Mouse (Mus musculus) lung, embryonic 16.5 days (tissue): ENCODE data around the gene Osbp. TPM values are rescaled to one million over a fixed set of nuclear protein-coding genes. Genes with fewer than 3 reads are reported as not detected.
A peak's percentile ranks its signal among the peaks of the same experiment; 100 is the strongest.

ENCODE experiments used
- ATAC-seq: fragments of 200-750 bp; cut with Nextera tagmentation; 2 replicates; pipeline ENCODE4 v1.8.0; 2017; ENCODE audit warnings: low read depth, mild to moderate bottlenecking, moderate library complexity
- H3K27ac ChIP-seq: fragments of 300-500 bp; sonication (generic); 2 replicates; pipeline ENCODE4 v1.5.1; 2014; ENCODE audit warnings: mild to moderate bottlenecking, control low read depth, low read length
- H3K27me3 ChIP-seq: fragments of 300-500 bp; sonication (generic); 2 replicates; pipeline ENCODE4 v1.6.1; 2014; ENCODE audit warnings: low read depth, low read length, mixed read lengths; ENCODE audit not compliant: control insufficient read depth, insufficient read depth
- H3K36me3 ChIP-seq: fragments of 300-500 bp; sonication (generic); 2 replicates; pipeline ENCODE4 v1.6.1; 2014; ENCODE audit warnings: low read length; ENCODE audit not compliant: control insufficient read depth, insufficient read depth
- H3K4me1 ChIP-seq: fragments of 300-500 bp; sonication (generic); replicated peaks from 2 replicates; pipeline ENCODE4 v1.6.1; 2014; ENCODE audit warnings: low read length, mixed read lengths; ENCODE audit not compliant: control insufficient read depth, insufficient read depth
- H3K4me2 ChIP-seq: fragments of 300-500 bp; sonication (generic); 2 replicates; pipeline ENCODE4 v1.6.1; 2014; ENCODE audit warnings: low read depth, low read length, control low read depth
- H3K4me3 ChIP-seq: fragments of 300-500 bp; sonication (generic); 2 replicates; pipeline ENCODE4 v1.5.1; 2014; ENCODE audit warnings: mild to moderate bottlenecking, low read length, control low read depth
- H3K9ac ChIP-seq: fragments of 300-500 bp; sonication (generic); 2 replicates; pipeline ENCODE4 v1.6.1; 2014; ENCODE audit warnings: low read length, control low read depth
- H3K9me3 ChIP-seq: fragments of 300-500 bp; sonication (generic); 2 replicates; pipeline ENCODE4 v1.6.1; 2016; ENCODE audit warnings: low read length; ENCODE audit not compliant: control insufficient read depth
- WGBS: fragments of 180-500 bp; shearing (Covaris S2); extraction: QIAGEN DNeasy Blood & Tissue Kit; methylation state at CpG from one replicate; pipeline ENCODE4 v1.1.7; 2014; 5-methylcytosine and 5-hydroxymethylcytosine counted together
- polyA plus RNA-seq: library from polyadenylated mRNA; unstranded; fragments of >200 nt; fragmentation: Nextera tagmentation; extraction: Ambion mirVana; gene quantifications from 2 replicates; pipeline ENCODE4 v1.2.1, GENCODE M21; 2015

Gene Osbp
- polyA plus RNA-seq, 1 experiment from 2014 or later: 3.1 TPM

- H3K27me3 ChIP-seq: no peaks in the 10 kb centered on the region
- no peak overlapping the region for H3K27ac ChIP-seq
- H3K9me3 ChIP-seq: no peaks in the 10 kb centered on the region
- H3K4me1 ChIP-seq: no peaks in the 10 kb centered on the region
- 73% methylated on average over 5 of the region's 5 CpGs for WGBS
- no peak for ATAC-seq
- no peak overlapping the region for H3K9ac ChIP-seq
- no peaks in the 10 kb centered on the region for H3K36me3 ChIP-seq
- no peak overlapping the region for H3K4me2 ChIP-seq
- H3K4me3 ChIP-seq: no peak overlapping the region
Measured at GRCm38 (mm10) chr19:11956636-11957035, 9.1 kb upstream of the Osbp start.

DNA sequence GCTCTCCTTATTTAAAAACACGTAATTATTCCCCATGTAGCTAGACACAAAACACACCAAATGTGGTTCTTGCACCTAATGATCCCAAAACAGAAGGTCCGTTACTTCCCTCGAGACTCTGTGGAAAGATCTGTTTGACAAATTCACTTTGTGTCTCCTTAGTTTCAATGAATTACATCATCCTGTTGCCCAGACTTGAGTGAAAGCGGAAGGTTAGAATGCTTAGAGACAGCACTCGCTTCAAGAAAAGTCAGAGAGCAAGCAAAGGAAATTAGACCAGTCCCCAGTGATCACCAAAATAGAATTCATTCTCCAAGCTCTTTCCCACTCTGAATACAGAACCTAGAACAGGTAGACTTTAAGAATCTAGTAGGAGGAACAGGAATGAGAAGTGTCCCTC lies 8.3 kb upstream of the Osbp start:
- no peak for ATAC-seq
- no peak overlapping the region for H3K4me3 ChIP-seq
- H3K4me1 ChIP-seq: no peaks in the 10 kb centered on the region
- H3K27ac ChIP-seq: no peak overlapping the region
- no peak overlapping the region for H3K9ac ChIP-seq
- H3K9me3 ChIP-seq: no peaks in the 10 kb centered on the region
- no peak overlapping the region for H3K4me2 ChIP-seq
- H3K36me3 ChIP-seq: no peaks in the 10 kb centered on the region
- no peaks in the 10 kb centered on the region for H3K27me3 ChIP-seq
- 88% methylated on average over 5 of the region's 5 CpGs for WGBS

- no peak overlapping the region for H3K4me3 ChIP-seq
- no peak overlapping the region for H3K4me2 ChIP-seq
- no peaks in the 10 kb centered on the region for H3K27me3 ChIP-seq
- H3K9ac ChIP-seq: no peak overlapping the region
- no peak overlapping the region for H3K27ac ChIP-seq
- H3K36me3 ChIP-seq: no peaks in the 10 kb centered on the region
- 78% methylated on average over 8 of the region's 8 CpGs for WGBS
- H3K4me1 ChIP-seq: no peaks in the 10 kb centered on the region
- no peaks in the 10 kb centered on the region for H3K9me3 ChIP-seq
- ATAC-seq: no peak
Measured at GRCm38 (mm10) chr19:11957846-11958245, 7.9 kb upstream of the Osbp start.

DNA sequence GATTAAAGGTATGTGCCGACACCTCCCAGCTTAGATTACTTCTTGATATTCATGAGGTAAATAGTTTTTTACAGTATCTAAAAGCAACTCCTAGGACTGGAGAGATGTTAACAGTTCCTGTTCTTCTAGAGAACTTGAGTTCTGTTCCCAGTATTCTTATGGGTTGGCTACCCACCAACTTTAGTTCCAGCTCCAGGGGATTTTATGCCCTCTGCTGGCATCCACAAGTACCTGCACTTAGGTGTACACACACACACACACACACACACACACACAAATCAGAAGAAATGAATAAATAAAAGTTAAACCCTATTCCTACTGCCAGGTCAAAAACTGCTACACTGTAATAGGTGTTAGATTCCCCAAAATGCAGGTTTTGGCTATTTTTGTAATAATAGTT lies 1.5 kb upstream of the Osbp start:
- 97% methylated on average over 1 of the region's 1 CpGs for WGBS
- peaks cover 3% of the 10 kb centered on the region; the same call in 1 of the 2 replicates for H3K9me3 ChIP-seq
- peak overlapping the region; percentile 57; the same call in 1 of the 2 replicates for H3K4me3 ChIP-seq
- no peaks in the 10 kb centered on the region for H3K27me3 ChIP-seq
- H3K27ac ChIP-seq: no peak overlapping the region
- no peaks in the 10 kb centered on the region for H3K36me3 ChIP-seq
- H3K4me1 ChIP-seq: peaks cover 11% of the 10 kb centered on the region
- ATAC-seq: no peak
- H3K9ac ChIP-seq: no peak overlapping the region
- peak overlapping the region; percentile 69 for H3K4me2 ChIP-seq

GRCm38 (mm10) chr19:11966201-11966636 lies 478 bp downstream of the Osbp start:
- H3K9me3 ChIP-seq: peaks cover 3% of the 10 kb centered on the region; the same call in 1 of the 2 replicates
- H3K4me2 ChIP-seq: peak overlapping the region; percentile 92
- H3K4me1 ChIP-seq: peaks cover 11% of the 10 kb centered on the region
- no peak for ATAC-seq
- peak overlapping the region; percentile 34 for H3K27ac ChIP-seq
- no peaks in the 10 kb centered on the region for H3K27me3 ChIP-seq
- peaks cover 8% of the 10 kb centered on the region for H3K36me3 ChIP-seq
- H3K4me3 ChIP-seq: peak overlapping the region; percentile 88
- H3K9ac ChIP-seq: peak overlapping the region; percentile 88
- WGBS: under 1% methylated on average over 18 of the region's 18 CpGs

GRCm38 (mm10) chr19:11969155-11970050 lies 3.7 kb downstream of the Osbp start:
- WGBS: 78% methylated on average over 9 of the region's 9 CpGs
- Histone ChIP-seq H3K9me3 (0 out of 2 replicates have a peak, but pooled peaks cover under 1% of the 10 kb centered on the region), H3K4me3 (no peak overlapping the region), H3K4me2 (no peak overlapping the region), H3K27ac (no peak overlapping the region), H3K4me1 (peaks cover 15% of the 10 kb centered on the region), H3K36me3 (peaks cover 22% of the 10 kb centered on the region), H3K9ac (no peak overlapping the region), H3K27me3 (no peaks in the 10 kb centered on the region)
- ATAC-seq: no peak

DNA sequence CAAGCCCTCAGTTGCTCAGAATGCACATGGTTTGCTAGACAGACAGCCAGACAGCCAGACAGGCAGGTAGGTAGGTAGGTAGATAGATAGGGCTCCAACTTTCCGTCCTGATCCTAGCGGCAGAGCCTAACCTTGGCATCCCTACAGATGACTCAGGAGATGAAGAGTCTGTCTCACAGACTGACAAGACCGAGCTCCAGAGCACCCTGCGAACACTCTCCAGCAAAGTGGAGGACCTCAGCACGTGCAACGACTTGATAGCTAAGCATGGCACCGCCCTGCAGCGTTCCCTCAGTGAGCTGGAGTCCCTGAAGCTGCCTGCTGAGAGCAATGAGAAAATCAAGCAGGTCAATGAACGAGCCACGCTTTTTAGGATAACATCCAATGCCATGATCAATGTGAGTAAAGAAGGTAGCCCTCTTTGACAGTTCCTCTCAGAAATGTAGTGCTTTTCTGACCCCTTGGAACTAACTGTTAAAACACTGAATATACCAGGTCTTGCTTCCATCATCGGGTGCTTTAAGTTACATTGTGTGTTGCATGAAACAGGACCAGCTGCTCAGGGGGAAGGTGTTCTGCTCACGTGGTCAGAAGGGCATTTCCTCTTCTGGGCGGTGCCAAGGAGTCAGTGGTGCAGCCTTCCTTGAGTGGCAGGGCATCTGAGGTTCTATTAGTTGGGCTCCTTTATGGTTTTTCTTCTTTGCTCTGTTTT lies 7.9 kb downstream of the Osbp start:
- Histone ChIP-seq H3K4me3 (no peak overlapping the region), H3K27ac (peak overlapping the region; percentile 28), H3K9me3 (no peaks in the 10 kb centered on the region), H3K36me3 (peaks cover 47% of the 10 kb centered on the region), H3K4me2 (no peak overlapping the region), H3K4me1 (peaks cover 6% of the 10 kb centered on the region), H3K27me3 (no peaks in the 10 kb centered on the region), H3K9ac (no peak overlapping the region)
- ATAC-seq: peak; percentile 63
- WGBS: 82% methylated on average over 13 of the region's 13 CpGs

GRCm38 (mm10) chr19:11974223-11974540 lies 8.4 kb downstream of the Osbp start:
- no peak overlapping the region for H3K4me3 ChIP-seq
- 61% methylated on average over 2 of the region's 2 CpGs for WGBS
- H3K4me1 ChIP-seq: peaks cover 6% of the 10 kb centered on the region
- ATAC-seq: peak; percentile 90
- no peaks in the 10 kb centered on the region for H3K27me3 ChIP-seq
- no peak overlapping the region for H3K9ac ChIP-seq
- peaks cover 52% of the 10 kb centered on the region for H3K36me3 ChIP-seq
- H3K27ac ChIP-seq: no peak overlapping the region; the same call in 1 of the 2 replicates
- H3K9me3 ChIP-seq: no peaks in the 10 kb centered on the region
- H3K4me2 ChIP-seq: no peak overlapping the region

GRCm38 (mm10) chr19:11975683-11976082 lies 9.9 kb downstream of the Osbp start:
- Histone ChIP-seq H3K4me3 (no peak overlapping the region), H3K36me3 (peaks cover 61% of the 10 kb centered on the region), H3K4me2 (no peak overlapping the region), H3K4me1 (peaks cover 6% of the 10 kb centered on the region), H3K9ac (no peak overlapping the region), H3K27me3 (no peaks in the 10 kb centered on the region), H3K27ac (no peak overlapping the region), H3K9me3 (no peaks in the 10 kb centered on the region)
- ATAC-seq: no peak
- 82% methylated on average over 4 of the region's 4 CpGs for WGBS
